Mouse (Mus musculus): Measurements from ENCODE around the gene Bola1. TPM values are rescaled to one million over a fixed set of nuclear protein-coding genes. Genes with fewer than 3 reads are reported as not detected.
"Not testable (repeated sequence)": the region's sequence is repeated elsewhere in the genome, so short reads cannot be mapped to it uniquely, and the experiment has no call there.

Gene Bola1
- polyA plus RNA-seq, 1 experiment from 2014 or later = 42.5 TPM

GRCm38 (mm10) chr3:96246018-96246417 is 26.5 kb upstream of the Bola1 start:
- H3K36me3 ChIP-seq; ATAC-seq (ENCODE audit: extremely low read depth, insufficient number of reproducible peaks, low FRiP score, low TSS enrichment); H3K27me3 ChIP-seq (replicated peaks); H3K9me3 ChIP-seq: not testable (repeated sequence)
- H3K4me1 ChIP-seq = peaks cover 48% of the 10 kb centered on the region
- H3K4me2 ChIP-seq = peak overlapping the region; percentile 57
- H3K4me3 ChIP-seq = peak overlapping the region; percentile 47
- H3K27ac ChIP-seq (replicated peaks) = peak overlapping the region; percentile 87
- peak overlapping the region; percentile 75 for H3K9ac ChIP-seq
- 0% methylated on average over 10 of the region's 21 CpGs for WGBS

GRCm38 (mm10) chr3:96245003-96245886 is 25.7 kb upstream of the Bola1 start, which contains the start of gene Hist2h2aa1:
Gene Hist2h2aa1, plus strand, starts transcription at chr3:96245497.
- ATAC-seq (ENCODE audit: extremely low read depth, insufficient number of reproducible peaks, low FRiP score, low TSS enrichment) = peak; percentile 87
- H3K9me3 ChIP-seq; H3K36me3 ChIP-seq; H3K27me3 ChIP-seq (replicated peaks): not testable (repeated sequence)
- Histone ChIP-seq H3K27ac (replicated peaks) (peak within 1 kb of the TSS; percentile 99), H3K4me3 (peak within 1 kb of the TSS; percentile 59), H3K4me2 (peak within 1 kb of the TSS; percentile 79), H3K9ac (peak within 1 kb of the TSS; percentile 93), H3K4me1 (peaks cover 51% of the 10 kb centered on the region)
- under 1% methylated on average over 41 of the region's 88 CpGs for WGBS

GRCm38 (mm10) chr3:96243921-96244572 is 24.5 kb upstream of the Bola1 start:
- H3K27me3 ChIP-seq (replicated peaks) = no peaks in the 10 kb centered on the region
- peak overlapping the region; percentile 59 for H3K4me3 ChIP-seq
- WGBS = 72% methylated on average over 7 of the region's 7 CpGs
- peak overlapping the region; percentile 93 for H3K9ac ChIP-seq
- peaks cover 41% of the 10 kb centered on the region for H3K4me1 ChIP-seq
- H3K36me3 ChIP-seq = no peaks in the 10 kb centered on the region
- H3K27ac ChIP-seq (replicated peaks) = peak overlapping the region; percentile 99
- ATAC-seq (ENCODE audit: extremely low read depth, insufficient number of reproducible peaks, low FRiP score, low TSS enrichment) = no peak
- peak overlapping the region; percentile 79 for H3K4me2 ChIP-seq
- no peaks in the 10 kb centered on the region for H3K9me3 ChIP-seq

GRCm38 (mm10) chr3:96240799-96241197 is 21.3 kb upstream of the Bola1 start:
- ATAC-seq (ENCODE audit: extremely low read depth, insufficient number of reproducible peaks, low FRiP score, low TSS enrichment) = no peak
- peak overlapping the region; percentile 84 for H3K27ac ChIP-seq (replicated peaks)
- 81% methylated on average over 9 of the region's 9 CpGs for WGBS
- H3K36me3 ChIP-seq = no peaks in the 10 kb centered on the region
- H3K4me1 ChIP-seq = peaks cover 42% of the 10 kb centered on the region
- H3K9me3 ChIP-seq = no peaks in the 10 kb centered on the region
- H3K4me3 ChIP-seq = peak overlapping the region; percentile 33
- H3K9ac ChIP-seq = peak overlapping the region; percentile 76
- peak overlapping the region; percentile 61 for H3K4me2 ChIP-seq
- H3K27me3 ChIP-seq (replicated peaks) = no peaks in the 10 kb centered on the region

- Histone ChIP-seq H3K4me1 (peaks cover 42% of the 10 kb centered on the region), H3K4me3 (peak within 1 kb of the TSS; percentile 46), H3K9ac (peak within 1 kb of the TSS; percentile 79), H3K27ac (replicated peaks) (peak within 1 kb of the TSS; percentile 84), H3K4me2 (peak within 1 kb of the TSS; percentile 61)
- 7% methylated on average over 20 of the region's 85 CpGs for WGBS
- not testable (repeated sequence) for H3K36me3 ChIP-seq; H3K27me3 ChIP-seq (replicated peaks); H3K9me3 ChIP-seq
- peak; percentile 78 for ATAC-seq (ENCODE audit: extremely low read depth, insufficient number of reproducible peaks, low FRiP score, low TSS enrichment)
Observed at GRCm38 (mm10) chr3:96239949-96240798, 20.7 kb upstream of the Bola1 start, which contains the start of gene Hist2h2aa2. Gene Hist2h2aa2, minus strand, starts transcription at chr3:96240276.

- peak within 1 kb of the TSS; percentile 89 for H3K9ac ChIP-seq
- peaks cover 37% of the 10 kb centered on the region for H3K4me1 ChIP-seq
- not testable (repeated sequence) for H3K9me3 ChIP-seq; H3K36me3 ChIP-seq; H3K27me3 ChIP-seq (replicated peaks)
- ATAC-seq (ENCODE audit: extremely low read depth, insufficient number of reproducible peaks, low FRiP score, low TSS enrichment) = peak; percentile 84
- 0% methylated on average over 12 of the region's 68 CpGs for WGBS
- H3K4me2 ChIP-seq = peak within 1 kb of the TSS; percentile 78
- peak within 1 kb of the TSS; percentile 61 for H3K4me3 ChIP-seq
- peak within 1 kb of the TSS; percentile 84 for H3K27ac ChIP-seq (replicated peaks)
Observed at GRCm38 (mm10) chr3:96238954-96239793, 19.7 kb upstream of the Bola1 start, which contains the start of gene Hist2h3c2. Gene Hist2h3c2, minus strand, starts transcription at chr3:96239127.

- Histone ChIP-seq H3K27me3 (replicated peaks) (no peaks in the 10 kb centered on the region), H3K36me3 (no peaks in the 10 kb centered on the region), H3K4me1 (peaks cover 25% of the 10 kb centered on the region), H3K9me3 (no peaks in the 10 kb centered on the region), H3K9ac (peak overlapping the region; percentile 89), H3K4me2 (peak overlapping the region; percentile 78), H3K27ac (replicated peaks) (peak overlapping the region; percentile 80), H3K4me3 (peak overlapping the region; percentile 61)
- WGBS = under 1% methylated on average over 12 of the region's 12 CpGs
- ATAC-seq (ENCODE audit: extremely low read depth, insufficient number of reproducible peaks, low FRiP score, low TSS enrichment) = no peak
Observed at GRCm38 (mm10) chr3:96237904-96238511, 18.5 kb upstream of the Bola1 start.

- Histone ChIP-seq H3K4me2 (peak overlapping the region; percentile 78), H3K4me1 (peaks cover 25% of the 10 kb centered on the region), H3K27ac (replicated peaks) (peak overlapping the region; percentile 80), H3K36me3 (no peaks in the 10 kb centered on the region), H3K9me3 (no peaks in the 10 kb centered on the region), H3K9ac (peak overlapping the region; percentile 89), H3K4me3 (peak overlapping the region; percentile 61), H3K27me3 (replicated peaks) (no peaks in the 10 kb centered on the region)
- ATAC-seq (ENCODE audit: extremely low read depth, insufficient number of reproducible peaks, low FRiP score, low TSS enrichment) = no peak
- 27% methylated on average over 7 of the region's 7 CpGs for WGBS
Observed at GRCm38 (mm10) chr3:96237335-96237903, 17.9 kb upstream of the Bola1 start.

GRCm38 (mm10) chr3:96236834-96237334 is 17.4 kb upstream of the Bola1 start:
- Histone ChIP-seq H3K9me3 (no peaks in the 10 kb centered on the region), H3K36me3 (no peaks in the 10 kb centered on the region), H3K4me3 (peak overlapping the region; percentile 61), H3K4me2 (peak overlapping the region; percentile 78), H3K27me3 (replicated peaks) (no peaks in the 10 kb centered on the region), H3K27ac (replicated peaks) (peak overlapping the region; percentile 80), H3K4me1 (peaks cover 25% of the 10 kb centered on the region), H3K9ac (peak overlapping the region; percentile 89)
- WGBS = 77% methylated on average over 4 of the region's 4 CpGs
- ATAC-seq (ENCODE audit: extremely low read depth, insufficient number of reproducible peaks, low FRiP score, low TSS enrichment) = no peak
